Mouse (Mus musculus) heart, embryonic 11.5 days (tissue): Measurements from ENCODE around the gene Kif5c. TPM values are rescaled to one million over a fixed set of nuclear protein-coding genes. Genes with fewer than 3 reads are reported as not detected.

Source experiments
- ATAC-seq: fragments of 200-750 bp; cut with Nextera tagmentation; replicated peaks from 2 replicates; pipeline ENCODE4 v1.8.0; 2017; ENCODE audit warnings: moderate library complexity; ENCODE audit not compliant: insufficient number of reproducible peaks, low FRiP score, low TSS enrichment
- H3K27ac ChIP-seq: fragments of 300-500 bp; sonication (generic); 2 replicates; pipeline ENCODE4 v1.5.1; 2014; ENCODE audit warnings: mild to moderate bottlenecking, low read depth, low read length
- H3K27me3 ChIP-seq: fragments of 300-500 bp; sonication (generic); 2 replicates; pipeline ENCODE4 v1.6.1; 2014; ENCODE audit warnings: mild to moderate bottlenecking, low read length, mixed read lengths; ENCODE audit not compliant: control insufficient read depth, insufficient read depth
- H3K36me3 ChIP-seq: fragments of 300-500 bp; sonication (generic); 2 replicates; pipeline ENCODE4 v1.6.1; 2014; ENCODE audit warnings: mild to moderate bottlenecking, low read length, moderate library complexity, mixed read lengths; ENCODE audit not compliant: control insufficient read depth, insufficient read depth
- H3K4me1 ChIP-seq: fragments of 300-500 bp; sonication (generic); 2 replicates; pipeline ENCODE4 v1.6.1; 2014; ENCODE audit warnings: low read length; ENCODE audit not compliant: control insufficient read depth, insufficient read depth
- H3K4me2 ChIP-seq: fragments of 300-500 bp; sonication (generic); 2 replicates; pipeline ENCODE4 v1.6.1; 2014; ENCODE audit warnings: mild to moderate bottlenecking, moderate library complexity
- H3K4me3 ChIP-seq: fragments of 300-500 bp; sonication (generic); 2 replicates; pipeline ENCODE4 v1.5.1; 2014; ENCODE audit warnings: low read depth, low read length
- H3K9ac ChIP-seq: fragments of 300-500 bp; sonication (generic); 2 replicates; pipeline ENCODE4 v1.6.1; 2014; ENCODE audit warnings: mild to moderate bottlenecking, low read depth, low read length, moderate library complexity
- H3K9me3 ChIP-seq: fragments of 300-500 bp; sonication (generic); replicated peaks from 2 replicates; pipeline ENCODE4 v1.6.1; 2016; ENCODE audit warnings: low read length; ENCODE audit not compliant: control insufficient read depth
- WGBS: fragments of 180-500 bp; shearing (Covaris S2); extraction: QIAGEN DNeasy Blood & Tissue Kit; methylation state at CpG from one replicate; pipeline ENCODE4 v1.1.7; 2014; ENCODE audit not compliant: insufficient replicate concordance; 5-methylcytosine and 5-hydroxymethylcytosine counted together
- polyA plus RNA-seq: library from polyadenylated mRNA; unstranded; fragments of >200 nt; fragmentation: Nextera tagmentation; extraction: Ambion mirVana; gene quantifications from 2 replicates; pipeline ENCODE4 v1.2.1, GENCODE M21; 2014

Gene Kif5c
- polyA plus RNA-seq, 1 experiment from 2014 or later: 1.3 TPM

- Histone ChIP-seq H3K9ac (no peak overlapping the region), H3K4me2 (no peak overlapping the region), H3K9me3 (no peaks in the 10 kb centered on the region), H3K4me3 (no peak overlapping the region), H3K27ac (no peak overlapping the region), H3K4me1 (no peaks in the 10 kb centered on the region), H3K36me3 (no peaks in the 10 kb centered on the region), H3K27me3 (no peaks in the 10 kb centered on the region)
- 79% methylated on average over 6 of the region's 6 CpGs for WGBS
- ATAC-seq: no peak
These were observed 11.5 kb downstream of the Kif5c start for GRCm38 (mm10) chr2:49630636-49631035.

- no peaks in the 10 kb centered on the region for H3K36me3 ChIP-seq
- H3K4me3 ChIP-seq: no peak overlapping the region
- no peaks in the 10 kb centered on the region for H3K27me3 ChIP-seq
- WGBS: 80% methylated on average over 9 of the region's 9 CpGs
- H3K27ac ChIP-seq: no peak overlapping the region
- H3K4me2 ChIP-seq: no peak overlapping the region
- H3K9me3 ChIP-seq: no peaks in the 10 kb centered on the region
- no peak overlapping the region for H3K9ac ChIP-seq
- H3K4me1 ChIP-seq: no peaks in the 10 kb centered on the region
- ATAC-seq: no peak
These were observed 14.1 kb downstream of the Kif5c start for GRCm38 (mm10) chr2:49633231-49633630.

GRCm38 (mm10) chr2:49642761-49643160 lies 23.7 kb downstream of the Kif5c start:
- Histone ChIP-seq H3K27ac (no peak overlapping the region), H3K4me1 (no peaks in the 10 kb centered on the region), H3K27me3 (no peaks in the 10 kb centered on the region), H3K9ac (no peak overlapping the region), H3K4me2 (no peak overlapping the region), H3K9me3 (no peaks in the 10 kb centered on the region), H3K36me3 (no peaks in the 10 kb centered on the region), H3K4me3 (no peak overlapping the region)
- whole genome bisulfite sequencing: 72% methylated on average over 3 of the region's 3 CpGs
- ATAC-seq: no peak

GRCm38 (mm10) chr2:49643756-49644155 lies 24.7 kb downstream of the Kif5c start:
- Histone ChIP-seq H3K4me2 (no peak overlapping the region), H3K9ac (no peak overlapping the region), H3K36me3 (no peaks in the 10 kb centered on the region), H3K4me3 (no peak overlapping the region), H3K27ac (no peak overlapping the region), H3K9me3 (no peaks in the 10 kb centered on the region), H3K4me1 (0 out of 2 replicates have a peak, but pooled peaks cover 2% of the 10 kb centered on the region), H3K27me3 (no peaks in the 10 kb centered on the region)
- WGBS: 76% methylated on average over 8 of the region's 8 CpGs
- no peak for ATAC-seq

GRCm38 (mm10) chr2:49647591-49647990 lies 28.5 kb downstream of the Kif5c start:
- ATAC-seq: no peak
- Histone ChIP-seq H3K9ac (no peak overlapping the region), H3K36me3 (no peaks in the 10 kb centered on the region), H3K27ac (no peak overlapping the region), H3K4me2 (no peak overlapping the region), H3K4me3 (no peak overlapping the region), H3K4me1 (peaks cover 2% of the 10 kb centered on the region; the same call in 1 of the 2 replicates), H3K9me3 (no peaks in the 10 kb centered on the region), H3K27me3 (no peaks in the 10 kb centered on the region)
- 79% methylated on average over 6 of the region's 6 CpGs for WGBS

- ATAC-seq: no peak
- no peaks in the 10 kb centered on the region for H3K9me3 ChIP-seq
- no peak overlapping the region for H3K27ac ChIP-seq
- H3K9ac ChIP-seq: no peak overlapping the region
- no peaks in the 10 kb centered on the region for H3K36me3 ChIP-seq
- H3K4me3 ChIP-seq: no peak overlapping the region
- H3K27me3 ChIP-seq: no peaks in the 10 kb centered on the region
- H3K4me2 ChIP-seq: peak overlapping the region; percentile 38
- 31% methylated on average over 9 of the region's 9 CpGs for WGBS
- H3K4me1 ChIP-seq: peaks cover 2% of the 10 kb centered on the region; the same call in 1 of the 2 replicates
These were observed 29.2 kb downstream of the Kif5c start for GRCm38 (mm10) chr2:49648344-49648743.

- Histone ChIP-seq H3K4me2 (peak overlapping the region; percentile 38), H3K4me1 (peaks cover 2% of the 10 kb centered on the region; the same call in 1 of the 2 replicates), H3K9me3 (no peaks in the 10 kb centered on the region), H3K27me3 (no peaks in the 10 kb centered on the region), H3K9ac (no peak overlapping the region), H3K27ac (no peak overlapping the region), H3K4me3 (no peak overlapping the region), H3K36me3 (no peaks in the 10 kb centered on the region)
- no peak for ATAC-seq
- WGBS: 75% methylated on average over 6 of the region's 6 CpGs
These were observed 29.7 kb downstream of the Kif5c start for GRCm38 (mm10) chr2:49648806-49649205.

- ATAC-seq: no peak
- H3K9ac ChIP-seq: no peak overlapping the region
- H3K4me2 ChIP-seq: no peak overlapping the region
- H3K4me3 ChIP-seq: no peak overlapping the region
- WGBS: 59% methylated on average over 10 of the region's 10 CpGs
- peaks cover 2% of the 10 kb centered on the region; the same call in 1 of the 2 replicates for H3K4me1 ChIP-seq
- H3K9me3 ChIP-seq: no peaks in the 10 kb centered on the region
- no peaks in the 10 kb centered on the region for H3K36me3 ChIP-seq
- no peak overlapping the region for H3K27ac ChIP-seq
- H3K27me3 ChIP-seq: no peaks in the 10 kb centered on the region
These were observed 30.1 kb downstream of the Kif5c start for GRCm38 (mm10) chr2:49649211-49649610.

GRCm38 (mm10) chr2:49651737-49652136 lies 32.6 kb downstream of the Kif5c start:
- no peak overlapping the region for H3K27ac ChIP-seq
- no peak overlapping the region for H3K9ac ChIP-seq
- H3K4me2 ChIP-seq: no peak overlapping the region
- no peak for ATAC-seq
- WGBS: 74% methylated on average over 1 of the region's 1 CpGs
- H3K4me3 ChIP-seq: no peak overlapping the region
- peaks cover 2% of the 10 kb centered on the region; the same call in 1 of the 2 replicates for H3K4me1 ChIP-seq
- no peaks in the 10 kb centered on the region for H3K9me3 ChIP-seq
- no peaks in the 10 kb centered on the region for H3K36me3 ChIP-seq
- H3K27me3 ChIP-seq: no peaks in the 10 kb centered on the region
